Mouse (Mus musculus) gastrocnemius, postnatal 14 days (tissue): ENCODE data around the gene Thumpd2. TPM values are rescaled to one million over a fixed set of nuclear protein-coding genes. Genes with fewer than 3 reads are reported as not detected.

Experiments used
- DNase-seq: peaks from one replicate; pipeline ENCODE4 v3.0.0; 2021; ENCODE audit warnings: mixed read lengths
- intact Hi-C: fragments of 180-260 bp; cut with DNase I; formaldehyde crosslinking; loops from one replicate; pipeline ENCODE4 v1.15.1; 2025; ENCODE audit warnings: low total_unique reads
- total RNA-seq, 2 experiments: library from RNA; stranded (reverse); gene quantifications; 2 replicates each; pipeline ENCODE4 v1.2.3; 2021

Gene Thumpd2
- total RNA-seq, 2 experiments from 2014 or later, result 2.9 to 3.5 TPM

DNA sequence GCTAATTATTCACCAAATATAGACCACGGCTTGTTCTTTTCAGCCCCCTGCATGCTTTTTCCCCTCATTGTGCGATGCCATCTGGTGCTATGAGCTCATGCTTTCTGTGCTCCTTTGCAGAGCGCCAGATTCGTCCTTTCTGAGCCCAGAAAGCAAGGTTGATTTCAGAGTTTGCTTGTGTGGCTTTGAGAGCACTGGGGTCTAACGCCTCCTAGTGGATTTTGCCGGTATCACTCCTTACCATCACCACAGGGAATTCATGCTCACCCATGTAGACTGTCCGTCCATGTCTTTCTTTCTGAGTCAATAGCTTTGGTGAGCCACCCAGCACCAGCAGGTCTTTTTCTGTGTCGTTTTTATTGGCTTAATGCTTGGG, 82.5 kb downstream of the Thumpd2 start:
- DNase-seq, result peak; percentile 49
- intact Hi-C loops, result loop anchor here (5.0 to 10.0 kb wide), 2 partner anchors 298 to 360 kb away; no protein-coding TSS in a partner anchor

DNA sequence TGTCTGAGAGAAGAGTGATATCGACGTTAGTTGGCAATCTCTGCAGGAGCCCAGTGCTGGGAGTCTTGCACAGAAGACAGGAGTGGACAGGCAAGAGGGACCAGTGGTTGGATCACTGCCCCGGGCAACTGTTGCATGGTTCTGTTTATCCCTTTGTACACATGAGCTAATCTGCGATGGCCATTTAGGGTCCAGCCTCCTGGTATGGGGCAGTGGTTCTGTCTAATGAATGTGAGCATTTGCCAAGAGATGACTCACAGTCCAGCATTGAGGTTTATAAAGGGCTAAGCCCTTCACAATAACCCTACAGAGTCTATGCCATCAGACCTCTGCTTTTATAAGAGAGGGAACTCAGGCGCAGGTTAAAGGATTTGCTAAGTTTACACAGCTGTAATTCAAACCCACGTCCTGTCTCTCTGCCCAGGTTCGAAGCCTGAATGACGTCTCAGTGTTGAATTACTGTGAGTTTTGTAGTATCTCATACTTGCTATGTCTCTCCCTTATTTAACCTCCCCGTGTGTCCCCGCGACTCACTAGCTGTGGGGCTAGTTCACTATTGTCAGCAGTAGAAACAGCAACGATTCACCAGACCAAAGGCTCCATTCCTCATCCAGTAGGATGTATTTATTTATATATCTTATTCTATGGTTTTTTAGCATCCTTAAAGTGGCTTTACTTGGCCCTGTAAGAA, 83.0 kb downstream of the Thumpd2 start:
- no peak for DNase-seq
- intact Hi-C loops, result loop anchor here (5.0 to 10.0 kb wide), 2 partner anchors 297 to 360 kb away; no protein-coding TSS in a partner anchor

DNA sequence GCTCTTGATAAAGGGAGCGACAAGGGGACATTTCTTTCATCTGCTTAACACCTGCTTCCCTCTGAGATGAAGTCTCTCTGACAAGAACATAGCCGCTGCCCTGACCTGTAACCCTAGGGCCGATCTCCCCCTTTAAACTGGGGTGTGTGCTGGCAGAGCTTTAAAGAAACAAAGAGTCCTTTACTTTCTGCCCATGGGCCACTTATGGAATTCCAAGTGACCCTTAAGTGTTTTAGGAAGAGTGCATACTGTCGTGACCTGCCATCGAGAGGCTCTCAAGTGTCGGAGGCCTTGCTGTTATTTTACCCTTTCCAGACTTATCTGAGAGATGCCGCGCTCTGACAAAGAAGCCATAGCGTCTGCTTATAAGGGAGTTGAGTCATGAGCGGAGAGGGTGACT, 84.8 kb downstream of the Thumpd2 start:
- DNase-seq, result no peak
- intact Hi-C loops, result loop anchor here (5.0 to 10.0 kb wide), 2 partner anchors 295 to 358 kb away; no protein-coding TSS in a partner anchor

DNA sequence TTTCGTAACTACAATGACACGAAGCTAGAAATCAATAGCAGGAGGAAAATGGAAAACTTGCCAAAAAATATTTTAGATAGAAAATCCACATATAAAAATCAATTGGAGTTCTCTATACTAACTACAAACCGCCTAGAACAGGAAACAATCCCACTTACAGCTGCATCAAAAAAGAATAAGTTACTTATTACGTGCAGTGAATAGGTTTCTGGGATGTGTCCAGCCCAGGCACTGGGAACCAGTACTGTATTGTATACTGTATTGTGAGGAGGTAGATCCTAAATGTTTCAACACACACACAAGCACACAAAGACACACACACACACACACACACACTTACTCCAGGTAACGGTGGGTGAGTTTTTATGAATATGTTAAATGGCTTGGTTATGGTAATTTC, 87.6 kb downstream of the Thumpd2 start:
- no peak for DNase-seq
- intact Hi-C loops, result no loop called here

Other genes with a start within 250 kb of the Thumpd2 start
- under 1 TPM; 0.72 to 1.00 TPM for gene Tmem178, start 120.5 kb downstream of the Thumpd2 start, total RNA-seq